Mouse (Mus musculus) kidney, embryonic 14.5 days (tissue): ENCODE data around the gene Raf1. TPM values are rescaled to one million over a fixed set of nuclear protein-coding genes. Genes with fewer than 3 reads are reported as not detected.
A peak's percentile ranks its signal among the peaks of the same experiment; 100 is the strongest.

Experiments
- ATAC-seq: fragments of 200-750 bp; cut with Nextera tagmentation; 2 replicates; pipeline ENCODE4 v1.8.0; 2017; ENCODE audit warnings: moderate number of reproducible peaks, mild to moderate bottlenecking, moderate TSS enrichment, moderate library complexity; ENCODE audit not compliant: low FRiP score, low TSS enrichment
- H3K27ac ChIP-seq: fragments of 300-500 bp; sonication (generic); 2 replicates; pipeline ENCODE4 v1.5.1; 2014; ENCODE audit warnings: low read depth, mild to moderate bottlenecking, low read length, moderate library complexity, mixed read lengths
- H3K27me3 ChIP-seq: fragments of 300-500 bp; sonication (generic); 2 replicates; pipeline ENCODE4 v1.6.1; 2014; ENCODE audit warnings: mild to moderate bottlenecking, low read length; ENCODE audit not compliant: control insufficient read depth, insufficient read depth
- H3K36me3 ChIP-seq: fragments of 300-500 bp; sonication (generic); 2 replicates; pipeline ENCODE4 v1.6.1; 2014; ENCODE audit warnings: low read length, mixed read lengths; ENCODE audit not compliant: control insufficient read depth, insufficient read depth
- H3K4me1 ChIP-seq: fragments of 300-500 bp; sonication (generic); 2 replicates; pipeline ENCODE4 v1.6.1; 2014; ENCODE audit warnings: low read length, mixed read lengths; ENCODE audit not compliant: control insufficient read depth, insufficient read depth
- H3K4me2 ChIP-seq: fragments of 300-500 bp; sonication (generic); replicated peaks from 2 replicates; pipeline ENCODE4 v1.6.1; 2014; ENCODE audit warnings: low read depth, mild to moderate bottlenecking, low read length
- H3K4me3 ChIP-seq: fragments of 300-500 bp; sonication (generic); 2 replicates; pipeline ENCODE4 v1.5.1; 2014; ENCODE audit warnings: mild to moderate bottlenecking, low read length
- H3K9ac ChIP-seq: fragments of 300-500 bp; sonication (generic); 2 replicates; pipeline ENCODE4 v1.6.1; 2014; ENCODE audit warnings: low read depth, mild to moderate bottlenecking, low read length, moderate library complexity
- H3K9me3 ChIP-seq: fragments of 300-500 bp; sonication (generic); 2 replicates; pipeline ENCODE4 v1.6.1; 2016; ENCODE audit warnings: low read length; ENCODE audit not compliant: control insufficient read depth
- WGBS: fragments of 180-500 bp; shearing (Covaris S2); extraction: QIAGEN DNeasy Blood & Tissue Kit; methylation state at CpG from one replicate; pipeline ENCODE4 v1.1.7; 2014; 5-methylcytosine and 5-hydroxymethylcytosine counted together
- polyA plus RNA-seq: library from polyadenylated mRNA; unstranded; fragments of >200 nt; fragmentation: Nextera tagmentation; extraction: Ambion mirVana; gene quantifications from 2 replicates; pipeline ENCODE4 v1.2.1, GENCODE M21; 2014

Gene Raf1
- polyA plus RNA-seq, 1 experiment from 2014 or later: 125 TPM

DNA sequence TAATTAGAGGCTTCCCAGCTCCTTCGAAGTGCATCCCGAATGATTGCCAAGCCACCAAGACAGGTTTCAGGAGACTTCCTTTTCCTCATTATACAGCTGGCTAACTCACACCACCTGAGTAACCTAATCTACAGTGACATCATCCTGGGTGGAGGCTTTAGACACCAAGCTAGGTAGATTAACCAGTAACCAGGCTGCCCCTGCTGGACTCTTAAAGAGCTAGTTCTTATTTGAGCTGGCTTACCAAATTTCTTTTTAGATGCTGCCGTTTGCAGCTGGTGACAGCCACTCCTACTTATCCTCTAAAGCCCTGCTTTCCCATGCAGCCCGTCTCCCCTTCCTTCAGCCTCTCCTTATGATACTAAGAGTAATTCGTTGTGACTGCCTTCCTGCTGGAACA, 84.0 kb downstream of the Raf1 start, which contains the start of gene Mkrn2os:
Gene Mkrn2os (minus strand): TSS at position 119 of the 400 bp plus-strand sequence.
- peak within 1 kb of the TSS; percentile 8; the same call in 1 of the 2 replicates for H3K4me3 ChIP-seq
- H3K4me1 ChIP-seq: no peaks in the 10 kb centered on the region
- H3K4me2 ChIP-seq: peak within 1 kb of the TSS; percentile 32
- no peaks in the 10 kb centered on the region for H3K27me3 ChIP-seq
- ATAC-seq: peak; percentile 85
- no peak within 1 kb of the TSS for H3K9ac ChIP-seq
- H3K36me3 ChIP-seq: no peaks in the 10 kb centered on the region
- no peaks in the 10 kb centered on the region for H3K9me3 ChIP-seq
- H3K27ac ChIP-seq: no peak within 1 kb of the TSS
- WGBS: 44% methylated on average over 5 of the region's 5 CpGs

DNA sequence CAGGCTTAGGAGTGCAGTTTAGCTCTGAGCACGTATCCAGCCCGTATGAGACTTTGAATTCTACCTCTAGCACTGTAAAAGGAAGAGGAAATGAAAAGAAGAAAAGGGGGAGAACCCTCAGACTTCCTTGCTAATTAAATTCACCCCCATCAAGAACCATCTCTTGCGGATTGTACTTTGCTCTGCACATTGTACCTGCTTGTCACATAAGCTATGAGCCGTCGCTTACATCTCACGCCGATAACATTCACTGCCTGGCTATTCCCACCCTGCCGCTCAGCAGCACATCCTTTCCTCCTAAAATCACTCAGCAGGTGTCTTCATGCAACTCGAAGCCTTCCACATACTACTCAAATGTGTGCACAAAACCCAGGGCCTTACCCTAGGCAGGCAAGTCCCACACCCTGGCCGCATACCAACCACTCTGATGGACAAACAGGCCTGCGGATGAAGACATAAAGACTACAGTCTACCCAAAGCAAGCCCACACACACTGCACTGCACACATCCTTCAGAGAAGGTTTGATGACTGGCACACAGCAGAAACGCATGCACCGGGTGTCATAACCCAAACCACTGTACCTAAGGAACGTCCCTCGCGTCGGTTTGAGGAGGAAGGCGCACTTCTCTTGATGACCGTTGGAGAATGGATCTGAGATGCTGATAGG, 84.6 kb downstream of the Raf1 start:
- 82% methylated on average over 19 of the region's 19 CpGs for WGBS
- Histone ChIP-seq H3K36me3 (no peaks in the 10 kb centered on the region), H3K9me3 (no peaks in the 10 kb centered on the region), H3K4me2 (peak overlapping the region; percentile 24), H3K4me3 (peak overlapping the region; percentile 8; the same call in 1 of the 2 replicates), H3K27me3 (no peaks in the 10 kb centered on the region), H3K4me1 (no peaks in the 10 kb centered on the region), H3K27ac (no peak overlapping the region), H3K9ac (no peak overlapping the region)
- peak; percentile 4; the same call in 1 of the 2 replicates for ATAC-seq

DNA sequence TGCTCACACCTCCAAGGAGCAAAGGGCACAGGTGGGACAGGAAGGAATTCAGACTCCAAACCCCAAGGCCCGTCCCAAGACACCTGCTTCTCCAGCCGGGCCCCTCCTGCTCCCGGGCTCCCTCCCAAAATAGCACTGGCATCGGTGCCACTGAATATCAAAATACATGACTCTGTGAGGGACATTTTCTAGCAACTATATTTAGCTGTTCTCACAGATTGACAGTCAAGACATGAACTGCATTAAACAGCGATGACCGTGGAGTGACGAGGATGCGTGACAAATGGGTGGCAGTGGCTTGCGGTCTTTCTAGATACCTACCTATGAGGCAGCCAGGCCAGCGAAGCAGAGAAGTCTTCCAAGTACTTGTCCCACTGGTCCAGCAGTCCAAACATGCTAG, 90.1 kb downstream of the Raf1 start:
- Histone ChIP-seq H3K27ac (no peak overlapping the region), H3K9ac (no peak overlapping the region), H3K27me3 (no peaks in the 10 kb centered on the region), H3K9me3 (no peaks in the 10 kb centered on the region), H3K4me1 (no peaks in the 10 kb centered on the region), H3K36me3 (no peaks in the 10 kb centered on the region; the same call in 1 of the 2 replicates), H3K4me3 (no peak overlapping the region), H3K4me2 (no peak overlapping the region)
- ATAC-seq: no peak
- 89% methylated on average over 10 of the region's 10 CpGs for WGBS

DNA sequence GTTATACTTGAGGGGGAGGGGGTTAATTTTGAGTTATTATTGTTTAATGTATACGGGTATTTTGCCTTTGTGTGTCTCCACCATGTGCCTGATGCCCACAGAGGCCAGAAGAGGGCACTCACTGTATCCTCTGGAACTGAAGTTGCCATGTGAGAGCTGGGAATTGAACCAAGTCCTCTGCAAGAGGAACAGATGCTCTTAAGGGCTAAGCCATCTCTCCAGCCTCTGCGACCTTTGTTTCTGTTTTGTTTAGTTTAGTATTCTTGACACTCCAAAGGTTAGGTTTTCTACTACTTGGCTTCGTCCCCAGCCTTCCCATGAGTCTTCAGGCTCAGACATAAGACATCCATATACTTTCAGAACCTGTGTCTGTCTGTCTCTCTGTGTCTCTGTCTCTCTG, 92.3 kb downstream of the Raf1 start:
- no peaks in the 10 kb centered on the region for H3K9me3 ChIP-seq
- H3K9ac ChIP-seq: no peak overlapping the region
- H3K4me2 ChIP-seq: no peak overlapping the region
- no peak overlapping the region for H3K4me3 ChIP-seq
- no peak overlapping the region for H3K27ac ChIP-seq
- ATAC-seq: no peak
- no peaks in the 10 kb centered on the region for H3K27me3 ChIP-seq
- WGBS: 79% methylated on average over 3 of the region's 3 CpGs
- H3K4me1 ChIP-seq: no peaks in the 10 kb centered on the region
- H3K36me3 ChIP-seq: peaks cover 4% of the 10 kb centered on the region; the same call in 1 of the 2 replicates

DNA sequence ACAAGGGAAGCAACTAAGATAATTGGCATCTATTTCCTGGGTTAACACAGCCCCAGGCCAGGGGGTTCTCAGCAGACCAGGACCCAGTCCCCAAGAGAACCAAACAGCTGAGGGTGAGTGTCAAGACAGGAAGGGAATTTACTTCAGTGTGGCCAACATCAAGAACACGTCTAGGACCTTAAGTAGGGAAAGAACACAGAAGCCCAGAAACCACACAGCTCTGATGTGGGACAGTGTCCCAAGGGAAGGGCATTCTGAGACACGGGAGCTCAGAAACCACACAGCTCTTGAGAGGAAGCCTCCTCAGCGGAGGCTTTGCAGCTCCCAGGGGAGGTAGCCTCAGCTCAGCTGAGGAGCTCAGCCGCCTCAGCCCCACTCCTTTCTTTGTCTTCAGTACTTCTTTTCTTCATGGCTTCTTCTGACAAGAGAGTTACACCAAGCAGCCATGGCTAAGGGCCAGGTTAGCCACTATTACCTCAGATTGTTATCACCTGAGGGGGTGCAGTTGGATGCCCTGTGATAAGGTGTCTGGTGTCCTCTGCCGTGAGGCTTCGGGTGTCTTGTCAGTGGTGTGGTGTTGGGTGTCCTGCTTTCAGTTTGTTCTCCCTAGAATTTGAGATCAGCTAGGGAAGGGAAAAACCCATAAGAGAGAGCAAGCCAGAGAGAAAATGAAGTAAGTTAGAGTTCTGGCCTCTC, 92.9 kb downstream of the Raf1 start:
- Histone ChIP-seq H3K9ac (no peak overlapping the region), H3K27me3 (no peaks in the 10 kb centered on the region), H3K27ac (no peak overlapping the region), H3K9me3 (no peaks in the 10 kb centered on the region), H3K4me3 (no peak overlapping the region), H3K4me2 (no peak overlapping the region), H3K4me1 (no peaks in the 10 kb centered on the region), H3K36me3 (peaks cover 8% of the 10 kb centered on the region; the same call in 1 of the 2 replicates)
- ATAC-seq: no peak
- WGBS: 63% methylated on average over 6 of the region's 6 CpGs

DNA sequence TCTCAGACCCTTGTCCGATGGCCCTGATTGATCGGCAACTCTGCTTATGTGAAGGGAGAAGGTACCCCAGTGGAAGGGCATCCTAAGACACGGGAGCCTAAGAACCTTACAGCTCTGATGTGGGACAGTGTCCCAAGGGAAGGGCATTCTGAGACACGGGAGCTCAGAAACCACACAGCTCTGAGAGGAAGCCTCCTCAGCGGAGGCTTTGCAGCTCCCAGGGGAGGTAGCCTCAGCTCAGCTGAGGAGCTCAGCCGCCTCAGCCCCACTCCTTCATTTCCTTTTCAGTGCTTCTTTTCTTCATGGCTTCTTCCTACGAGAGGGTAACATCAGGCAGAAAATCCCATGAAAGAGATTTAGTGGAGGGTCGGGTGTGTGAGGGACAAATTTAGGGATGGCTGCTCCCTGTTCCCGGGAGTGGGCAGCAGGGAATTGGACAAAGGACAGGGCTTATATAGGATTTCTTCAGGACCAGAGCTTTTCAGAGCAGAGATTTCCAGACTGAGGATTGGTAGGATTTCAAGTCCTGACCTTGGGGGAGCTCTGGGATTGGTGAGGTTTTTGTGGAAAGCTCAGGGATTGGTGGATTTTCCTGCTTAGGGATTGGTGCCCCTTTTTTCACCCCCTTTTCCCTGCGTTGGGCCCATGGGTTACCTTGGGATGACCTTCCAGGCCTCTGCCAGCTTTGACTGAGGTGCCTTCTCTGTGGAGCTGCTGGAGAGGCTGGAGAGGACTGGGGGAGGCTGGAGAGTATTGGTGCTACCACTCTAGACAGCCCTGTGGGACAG, 93.9 kb downstream of the Raf1 start:
- H3K4me2 ChIP-seq: no peak overlapping the region
- ATAC-seq: no peak

DNA sequence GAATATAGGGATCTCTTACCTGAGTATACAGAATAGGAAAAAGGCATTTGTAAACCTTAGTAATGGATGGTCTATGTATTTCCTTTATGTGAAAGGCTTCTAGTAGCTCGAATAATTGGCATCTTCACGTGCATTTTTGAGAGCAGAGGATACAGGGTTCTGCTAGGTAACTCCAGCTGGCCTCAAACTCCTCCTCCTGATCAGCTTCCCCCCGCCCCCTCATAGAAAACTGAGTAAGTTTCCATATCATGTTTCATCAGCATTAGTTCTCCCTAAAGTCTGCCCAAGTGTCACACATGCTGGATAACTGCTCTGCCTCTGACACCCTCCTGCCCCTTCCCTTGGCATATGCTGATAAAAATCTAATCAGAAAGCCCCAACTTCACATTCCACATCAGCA, 95.6 kb downstream of the Raf1 start:
- 83% methylated on average over 3 of the region's 3 CpGs for WGBS
- H3K27me3 ChIP-seq: no peaks in the 10 kb centered on the region
- no peak overlapping the region for H3K4me2 ChIP-seq
- H3K9ac ChIP-seq: no peak overlapping the region
- ATAC-seq: no peak
- H3K4me1 ChIP-seq: no peaks in the 10 kb centered on the region
- no peak overlapping the region for H3K27ac ChIP-seq
- H3K4me3 ChIP-seq: no peak overlapping the region
- H3K36me3 ChIP-seq: peaks cover 34% of the 10 kb centered on the region
- no peaks in the 10 kb centered on the region for H3K9me3 ChIP-seq

More for the DNA sequence above, 93.9 kb downstream of the Raf1 start:
- peaks cover 19% of the 10 kb centered on the region for H3K36me3 ChIP-seq
- H3K27me3 ChIP-seq: no peaks in the 10 kb centered on the region
- H3K9ac ChIP-seq: no peak overlapping the region
- 77% methylated on average over 10 of the region's 10 CpGs for WGBS
- H3K9me3 ChIP-seq: no peaks in the 10 kb centered on the region
- no peak overlapping the region for H3K4me3 ChIP-seq
- H3K27ac ChIP-seq: no peak overlapping the region
- no peaks in the 10 kb centered on the region for H3K4me1 ChIP-seq

DNA sequence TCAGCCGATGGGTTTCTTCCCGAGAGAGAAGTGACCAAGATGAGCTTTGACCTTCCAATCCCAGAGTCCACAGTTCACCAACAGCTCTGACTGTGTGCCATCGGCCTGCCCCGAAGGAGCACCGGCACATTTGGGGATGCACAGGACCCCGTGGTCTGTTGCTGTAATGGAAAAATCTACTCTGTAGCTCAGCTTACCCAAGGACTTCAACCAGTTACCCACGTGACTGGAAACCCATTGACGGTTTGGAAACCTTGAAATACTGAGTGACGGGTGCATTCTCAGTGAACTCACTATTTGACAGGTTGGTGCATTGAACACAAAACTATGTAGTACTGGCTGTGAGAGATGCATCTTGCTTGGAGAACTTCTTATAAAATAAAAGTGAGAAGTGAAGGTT, 98.5 kb downstream of the Raf1 start:
- Histone ChIP-seq H3K9ac (no peak overlapping the region), H3K27ac (no peak overlapping the region), H3K4me3 (no peak overlapping the region), H3K9me3 (no peaks in the 10 kb centered on the region), H3K27me3 (no peaks in the 10 kb centered on the region), H3K36me3 (peaks cover 47% of the 10 kb centered on the region), H3K4me2 (no peak overlapping the region), H3K4me1 (no peaks in the 10 kb centered on the region)
- 92% methylated on average over 9 of the region's 9 CpGs for WGBS
- no peak for ATAC-seq
